Mouse (Mus musculus) CD4-positive, CD25-positive, alpha-beta regulatory T cell, adult 2 months (primary cell): ENCODE measurements around the gene Gdpd4.

Experiments
- DNase-seq: peaks from one replicate; pipeline ENCODE4 v3.0.0-alpha.2; 2012; ENCODE audit warnings: low read depth, low spot score

Gene Gdpd4

GRCm38 (mm10) chr7:98084541-98085293 lies 165.0 kb downstream of the Gdpd4 start:
- DNase-seq = no peak

- no peak for DNase-seq
These were observed 165.6 kb downstream of the Gdpd4 start for GRCm38 (mm10) chr7:98085314-98085713.

- DNase-seq = peak; percentile 22
These were observed 166.6 kb downstream of the Gdpd4 start for GRCm38 (mm10) chr7:98086346-98086745.

GRCm38 (mm10) chr7:98095852-98096251 lies 176.1 kb downstream of the Gdpd4 start:
- no peak for DNase-seq

GRCm38 (mm10) chr7:98097557-98097956 lies 177.8 kb downstream of the Gdpd4 start:
- no peak for DNase-seq
